Mouse (Mus musculus) lung, embryonic 15.5 days (tissue): ENCODE data around the gene Mpdz. TPM values are rescaled to one million over a fixed set of nuclear protein-coding genes. Genes with fewer than 3 reads are reported as not detected.

Experiments used
- ATAC-seq: fragments of 200-750 bp; cut with Nextera tagmentation; 2 replicates; pipeline ENCODE4 v1.8.0; 2017; ENCODE audit warnings: moderate number of reproducible peaks, borderline replicate concordance; ENCODE audit not compliant: low FRiP score, low TSS enrichment; ENCODE audit errors: extremely low read depth
- H3K27ac ChIP-seq: fragments of 300-500 bp; sonication (generic); 2 replicates; pipeline ENCODE4 v1.5.1; 2015; ENCODE audit warnings: moderate library complexity, mild to moderate bottlenecking, inconsistent platforms
- H3K27me3 ChIP-seq: fragments of 300-500 bp; sonication (generic); 2 replicates; pipeline ENCODE4 v1.6.1; 2015; ENCODE audit warnings: inconsistent platforms
- H3K36me3 ChIP-seq: fragments of 300-500 bp; sonication (generic); 2 replicates; pipeline ENCODE4 v1.6.1; 2015; ENCODE audit warnings: inconsistent platforms
- H3K4me1 ChIP-seq: fragments of 300-500 bp; sonication (generic); 2 replicates; pipeline ENCODE4 v1.6.1; 2015; ENCODE audit warnings: inconsistent platforms
- H3K4me2 ChIP-seq: fragments of 300-500 bp; sonication (generic); 2 replicates; pipeline ENCODE4 v1.6.1; 2015; ENCODE audit warnings: inconsistent platforms, mild to moderate bottlenecking, moderate library complexity
- H3K4me3 ChIP-seq: fragments of 300-500 bp; sonication (generic); 2 replicates; pipeline ENCODE4 v1.5.1; 2015; ENCODE audit warnings: mild to moderate bottlenecking, inconsistent platforms
- H3K9ac ChIP-seq: fragments of 300-500 bp; sonication (generic); 2 replicates; pipeline ENCODE4 v1.6.1; 2015; ENCODE audit warnings: inconsistent platforms
- H3K9me3 ChIP-seq: fragments of 300-500 bp; sonication (generic); 2 replicates; pipeline ENCODE4 v1.6.1; 2016; ENCODE audit warnings: inconsistent platforms
- WGBS: fragments of 180-500 bp; shearing (Covaris S2); methylation state at CpG from one replicate; pipeline ENCODE4 v1.1.7; 2015; 5-methylcytosine and 5-hydroxymethylcytosine counted together
- polyA plus RNA-seq: library from polyadenylated mRNA; unstranded; fragments of >200 nt; fragmentation: Nextera tagmentation; extraction: Ambion mirVana; gene quantifications from 2 replicates; pipeline ENCODE4 v1.2.1, GENCODE M21; 2015

Gene Mpdz
- polyA plus RNA-seq, 1 experiment from 2014 or later, result 32.4 TPM

- WGBS, result 74% methylated on average over 2 of the region's 2 CpGs
- no peak for ATAC-seq
- Histone ChIP-seq H3K27me3 (no peaks in the 10 kb centered on the region), H3K9ac (no peak overlapping the region), H3K27ac (no peak overlapping the region), H3K4me2 (no peak overlapping the region), H3K4me3 (no peak overlapping the region), H3K36me3 (peaks cover 9% of the 10 kb centered on the region; the same call in 1 of the 2 replicates), H3K4me1 (peaks cover 12% of the 10 kb centered on the region; the same call in 1 of the 2 replicates), H3K9me3 (no peaks in the 10 kb centered on the region)
These were observed 55.0 kb downstream of the Mpdz start for GRCm38 (mm10) chr4:81387644-81388043.

DNA sequence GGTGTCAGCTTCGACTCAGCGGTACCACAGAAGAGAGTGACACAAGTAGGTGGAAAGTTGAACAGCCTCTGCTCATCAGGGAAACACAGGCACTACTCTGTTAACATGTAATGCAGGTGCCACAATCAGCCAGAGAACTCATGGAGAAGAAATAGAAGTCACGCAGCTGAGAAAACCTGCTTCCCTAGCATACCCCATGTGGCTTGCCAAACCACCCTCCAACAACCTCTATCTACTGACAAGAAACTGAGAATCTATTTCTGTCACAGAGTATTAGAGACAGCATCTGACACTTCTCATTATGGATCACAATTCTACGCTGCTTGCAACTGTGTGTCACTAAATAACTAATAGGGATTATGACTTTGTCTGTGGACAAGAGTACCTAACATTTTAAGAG, 70.3 kb downstream of the Mpdz start:
- Histone ChIP-seq H3K9me3 (no peaks in the 10 kb centered on the region), H3K36me3 (peaks cover 14% of the 10 kb centered on the region; the same call in 1 of the 2 replicates), H3K27ac (no peak overlapping the region), H3K4me3 (no peak overlapping the region), H3K27me3 (no peaks in the 10 kb centered on the region), H3K4me1 (no peaks in the 10 kb centered on the region), H3K4me2 (no peak overlapping the region), H3K9ac (no peak overlapping the region)
- WGBS, result 94% methylated on average over 4 of the region's 4 CpGs
- ATAC-seq, result no peak

DNA sequence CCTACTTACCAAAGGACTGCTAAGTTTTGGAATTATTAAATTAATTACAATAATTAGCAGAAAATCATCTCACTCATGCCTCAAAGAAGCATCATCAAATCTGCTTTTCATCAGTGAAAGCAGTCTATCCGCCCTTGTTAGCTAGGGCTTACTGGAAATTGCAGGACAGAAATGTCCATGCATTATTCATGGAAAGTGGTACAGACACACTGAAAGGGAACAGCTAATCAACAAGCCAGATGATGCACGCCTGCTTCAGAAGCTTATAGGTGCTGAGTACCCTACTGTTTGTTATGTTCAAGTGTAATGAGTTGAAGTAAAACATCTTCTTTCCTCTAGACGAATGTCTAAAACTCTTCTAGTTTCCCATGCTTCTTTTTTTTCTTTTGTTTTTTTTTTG, 91.2 kb downstream of the Mpdz start:
- Histone ChIP-seq H3K9me3 (no peaks in the 10 kb centered on the region), H3K27me3 (no peaks in the 10 kb centered on the region), H3K4me1 (no peaks in the 10 kb centered on the region), H3K9ac (no peak overlapping the region), H3K4me3 (no peak overlapping the region), H3K4me2 (no peak overlapping the region), H3K36me3 (peaks cover 7% of the 10 kb centered on the region; the same call in 1 of the 2 replicates), H3K27ac (no peak overlapping the region)
- WGBS, result 86% methylated on average over 3 of the region's 3 CpGs
- no peak for ATAC-seq

GRCm38 (mm10) chr4:81348646-81349045, 94.0 kb downstream of the Mpdz start:
- Histone ChIP-seq H3K27me3 (no peaks in the 10 kb centered on the region), H3K4me1 (no peaks in the 10 kb centered on the region), H3K4me3 (no peak overlapping the region), H3K27ac (no peak overlapping the region), H3K36me3 (no peaks in the 10 kb centered on the region; the same call in 1 of the 2 replicates), H3K9me3 (no peaks in the 10 kb centered on the region), H3K4me2 (no peak overlapping the region), H3K9ac (no peak overlapping the region)
- 72% methylated on average over 7 of the region's 7 CpGs for WGBS
- no peak for ATAC-seq

- H3K9me3 ChIP-seq, result no peaks in the 10 kb centered on the region
- H3K4me2 ChIP-seq, result no peak overlapping the region
- H3K4me3 ChIP-seq, result no peak overlapping the region
- H3K36me3 ChIP-seq, result no peaks in the 10 kb centered on the region; the same call in 1 of the 2 replicates
- ATAC-seq, result no peak
- H3K9ac ChIP-seq, result no peak overlapping the region
- 83% methylated on average over 3 of the region's 3 CpGs for WGBS
- H3K27me3 ChIP-seq, result no peaks in the 10 kb centered on the region
- H3K4me1 ChIP-seq, result no peaks in the 10 kb centered on the region
- H3K27ac ChIP-seq, result no peak overlapping the region
These were observed 97.5 kb downstream of the Mpdz start for GRCm38 (mm10) chr4:81345141-81345540.

DNA sequence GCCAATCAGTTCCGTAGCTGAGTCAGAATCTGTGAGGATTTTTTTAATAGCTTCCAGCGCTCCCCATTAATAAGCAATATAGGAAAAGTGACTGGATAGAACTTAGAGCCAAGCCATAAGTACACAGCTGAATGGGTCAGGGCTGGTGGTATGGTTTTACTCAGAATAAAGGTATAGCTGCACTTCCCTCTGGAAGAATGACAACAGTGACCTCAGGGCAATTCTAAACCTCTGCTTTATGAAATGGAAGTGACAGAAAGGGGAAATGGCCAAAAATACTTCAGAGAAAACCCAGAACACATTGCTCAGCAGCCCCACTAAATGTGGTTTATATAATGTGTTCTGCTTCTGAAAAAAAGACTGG, 109.0 kb downstream of the Mpdz start:
- H3K9me3 ChIP-seq, result no peaks in the 10 kb centered on the region
- H3K4me3 ChIP-seq, result no peak overlapping the region
- H3K4me1 ChIP-seq, result no peaks in the 10 kb centered on the region
- WGBS, result 91% methylated on average over 2 of the region's 2 CpGs
- peaks cover 3% of the 10 kb centered on the region; the same call in 1 of the 2 replicates for H3K36me3 ChIP-seq
- no peak for ATAC-seq
- no peaks in the 10 kb centered on the region for H3K27me3 ChIP-seq
- no peak overlapping the region for H3K4me2 ChIP-seq
- no peak overlapping the region for H3K27ac ChIP-seq
- H3K9ac ChIP-seq, result no peak overlapping the region

- Histone ChIP-seq H3K9me3 (no peaks in the 10 kb centered on the region), H3K4me1 (no peaks in the 10 kb centered on the region), H3K36me3 (peaks cover 3% of the 10 kb centered on the region; the same call in 1 of the 2 replicates), H3K27me3 (no peaks in the 10 kb centered on the region), H3K27ac (no peak overlapping the region), H3K4me2 (no peak overlapping the region), H3K4me3 (no peak overlapping the region), H3K9ac (no peak overlapping the region)
- no peak for ATAC-seq
- WGBS, result 77% methylated on average over 11 of the region's 11 CpGs
These were observed 109.6 kb downstream of the Mpdz start for GRCm38 (mm10) chr4:81332901-81333627.

GRCm38 (mm10) chr4:81332439-81332841, 110.2 kb downstream of the Mpdz start:
- Histone ChIP-seq H3K9me3 (no peaks in the 10 kb centered on the region), H3K27ac (no peak overlapping the region), H3K4me2 (no peak overlapping the region), H3K4me3 (no peak overlapping the region), H3K4me1 (no peaks in the 10 kb centered on the region), H3K27me3 (no peaks in the 10 kb centered on the region), H3K36me3 (peaks cover 3% of the 10 kb centered on the region; the same call in 1 of the 2 replicates), H3K9ac (no peak overlapping the region)
- 64% methylated on average over 6 of the region's 6 CpGs for WGBS
- no peak for ATAC-seq

GRCm38 (mm10) chr4:81327694-81328093, 114.9 kb downstream of the Mpdz start:
- H3K4me3 ChIP-seq, result no peak overlapping the region
- no peak overlapping the region for H3K4me2 ChIP-seq
- H3K36me3 ChIP-seq, result 0 out of 2 replicates have a peak, but pooled peaks cover 2% of the 10 kb centered on the region
- no peaks in the 10 kb centered on the region for H3K9me3 ChIP-seq
- H3K9ac ChIP-seq, result no peak overlapping the region
- H3K27ac ChIP-seq, result no peak overlapping the region
- no peaks in the 10 kb centered on the region for H3K27me3 ChIP-seq
- no peaks in the 10 kb centered on the region for H3K4me1 ChIP-seq
- 96% methylated on average over 2 of the region's 2 CpGs for WGBS
- no peak for ATAC-seq

- Histone ChIP-seq H3K9me3 (no peaks in the 10 kb centered on the region), H3K4me3 (no peak overlapping the region), H3K9ac (no peak overlapping the region), H3K27me3 (no peaks in the 10 kb centered on the region), H3K4me1 (no peaks in the 10 kb centered on the region), H3K4me2 (no peak overlapping the region), H3K36me3 (peaks cover 10% of the 10 kb centered on the region; the same call in 1 of the 2 replicates), H3K27ac (no peak overlapping the region)
- WGBS, result 88% methylated on average over 4 of the region's 4 CpGs
- ATAC-seq, result no peak
These were observed 118.8 kb downstream of the Mpdz start for GRCm38 (mm10) chr4:81323853-81324252.

DNA sequence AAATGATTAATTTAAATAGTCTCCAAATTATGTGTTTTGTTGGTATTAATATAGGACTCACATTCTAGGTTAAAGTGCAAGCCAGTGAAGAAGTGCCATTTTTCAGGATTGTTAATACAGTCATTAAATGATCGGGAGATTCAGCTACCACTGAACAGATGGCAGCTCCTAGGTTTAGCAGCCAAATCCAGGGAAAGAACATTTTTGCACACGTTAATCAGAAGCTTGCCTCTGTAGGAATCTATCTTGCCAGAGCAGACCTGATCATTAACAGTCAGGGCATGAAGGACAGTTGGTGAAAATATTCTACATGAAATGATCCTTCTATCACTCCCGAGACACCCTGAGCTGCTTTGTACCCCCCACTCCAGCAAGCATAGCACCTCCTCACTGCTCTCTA, 120.4 kb downstream of the Mpdz start:
- 74% methylated on average over 3 of the region's 3 CpGs for WGBS
- Histone ChIP-seq H3K9me3 (no peaks in the 10 kb centered on the region), H3K4me2 (no peak overlapping the region), H3K4me3 (no peak overlapping the region), H3K4me1 (no peaks in the 10 kb centered on the region), H3K27me3 (no peaks in the 10 kb centered on the region), H3K9ac (no peak overlapping the region), H3K27ac (no peak overlapping the region), H3K36me3 (peaks cover 18% of the 10 kb centered on the region; the same call in 1 of the 2 replicates)
- ATAC-seq, result no peak

- no peaks in the 10 kb centered on the region for H3K9me3 ChIP-seq
- no peak overlapping the region for H3K27ac ChIP-seq
- peaks cover 6% of the 10 kb centered on the region for H3K4me1 ChIP-seq
- H3K9ac ChIP-seq, result no peak overlapping the region
- WGBS, result 64% methylated on average over 5 of the region's 5 CpGs
- no peak for ATAC-seq
- H3K4me2 ChIP-seq, result no peak overlapping the region
- H3K36me3 ChIP-seq, result peaks cover 15% of the 10 kb centered on the region; the same call in 1 of the 2 replicates
- no peak overlapping the region for H3K4me3 ChIP-seq
- H3K27me3 ChIP-seq, result no peaks in the 10 kb centered on the region
These were observed 128.0 kb downstream of the Mpdz start for GRCm38 (mm10) chr4:81314618-81315017.
